Mouse (Mus musculus): ENCODE data around the gene Ppp4r1.

DNA sequence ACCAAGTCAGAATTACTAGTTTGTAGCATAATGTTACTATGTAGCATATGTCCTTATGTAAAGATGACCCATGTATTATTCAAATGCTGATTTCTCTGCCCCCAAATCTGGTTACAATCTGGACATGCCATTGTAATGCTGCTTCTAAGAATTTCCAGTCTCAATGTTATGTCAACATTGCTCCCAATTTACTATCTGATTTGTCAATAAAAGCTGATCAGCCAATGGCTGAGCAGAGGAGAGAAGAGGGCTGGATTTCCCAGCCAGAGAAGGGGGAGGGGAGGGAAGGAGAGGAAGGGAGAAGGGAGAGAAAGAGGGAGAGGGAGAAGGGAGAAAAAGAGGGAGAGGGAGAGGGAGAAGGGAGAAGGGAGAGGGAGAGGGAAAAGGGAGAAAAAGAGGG, 82.9 kb downstream of the Ppp4r1 start:
- TF ChIP-seq GATA1 (IDR thresholded peaks at IDR 0.05; ENCODE audit: borderline replicate concordance, low read length) (no peak), FLI1 (IDR thresholded peaks at IDR 0.05; ENCODE audit: low read length) (no peak)

All from megakaryocyte, embryonic 14.5 days (primary cell).